In the genomic region with DNA sequence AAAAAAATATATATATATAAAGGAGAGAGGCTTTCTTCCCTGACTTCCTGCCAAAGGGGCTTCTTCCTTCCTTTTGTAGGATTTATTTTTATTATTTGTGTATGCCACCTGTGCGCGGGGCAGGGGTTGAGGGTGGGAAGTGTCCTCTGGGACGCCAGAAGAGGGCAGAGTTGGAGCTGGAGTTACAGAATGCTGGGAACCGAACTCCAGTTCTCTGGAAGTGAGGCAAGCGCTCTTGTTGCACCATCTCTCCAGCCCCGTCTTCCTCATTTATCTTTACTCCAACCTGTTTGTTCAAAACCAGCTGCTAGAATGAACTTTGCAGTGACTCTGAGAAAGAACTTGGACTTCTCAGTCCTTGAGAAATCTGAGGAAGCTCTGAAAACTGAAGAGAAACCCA, we compare ENCODE assay signal across 8 mouse cellular contexts. TPM values are rescaled to one million over a fixed set of nuclear protein-coding genes. Genes with fewer than 3 reads are reported as not detected.
DNase-seq lines count a peak whose midpoint lies in the region; ATAC-seq and TF ChIP-seq lines count a peak whose summit lies in the region.

No protein-coding gene starts in this region.

- no peaks in the 10 kb centered on the region for H3K9me3 ChIP-seq in embryonic facial prominence, embryonic 15.5 days (replicated peaks)
- H3K9me3 ChIP-seq in kidney, postnatal 0 days (replicated peaks; ENCODE audit: low read length): no peaks in the 10 kb centered on the region
- no peaks in the 10 kb centered on the region for H3K9me3 ChIP-seq in midbrain, embryonic 14.5 days (ENCODE audit: control insufficient read depth, low read length)

- H3K27ac ChIP-seq in embryonic facial prominence, embryonic 15.5 days (replicated peaks): peak overlapping the region; percentile 93; the same call in 1 of the 2 replicates
- 0 out of 2 replicates have a peak overlapping the region, but pooled peaks have one; percentile 88 for H3K27ac ChIP-seq in kidney, postnatal 0 days
- peak overlapping the region; percentile 96 for H3K27ac ChIP-seq in midbrain, embryonic 14.5 days (replicated peaks; ENCODE audit: low read depth, low read length)

- 7% methylated on average over 6 of the region's 6 CpGs for WGBS in embryonic facial prominence, embryonic 15.5 days
- 8% methylated on average over 6 of the region's 6 CpGs for WGBS in kidney, postnatal 0 days
- 10% methylated on average over 6 of the region's 6 CpGs for WGBS in midbrain, embryonic 14.5 days

- H3K9ac ChIP-seq in embryonic facial prominence, embryonic 15.5 days: 0 out of 2 replicates have a peak overlapping the region, but pooled peaks have one; percentile 44
- H3K9ac ChIP-seq in kidney, postnatal 0 days (ENCODE audit: low read depth, low read length): 0 out of 2 replicates have a peak overlapping the region, but pooled peaks have one; percentile 57
- H3K9ac ChIP-seq in midbrain, embryonic 14.5 days (replicated peaks; ENCODE audit: low read length): peak overlapping the region; percentile 66; the same call in 1 of the 2 replicates

- no peak for ATAC-seq in embryonic facial prominence, embryonic 15.5 days (ENCODE audit: insufficient number of reproducible peaks, low FRiP score, low TSS enrichment, low read depth)
- ATAC-seq in kidney, postnatal 0 days (replicated peaks; ENCODE audit: low FRiP score, low read depth): no peak
- no peak for ATAC-seq in midbrain, embryonic 14.5 days (ENCODE audit: low FRiP score, low TSS enrichment)
- no peak for ATAC-seq in frontal cortex, adult (ENCODE audit: low TSS enrichment)

- peak overlapping the region; percentile 63 for H3K4me3 ChIP-seq in embryonic facial prominence, embryonic 15.5 days (replicated peaks)
- H3K4me3 ChIP-seq in kidney, postnatal 0 days (replicated peaks; ENCODE audit: low read depth, low read length): peak overlapping the region; percentile 61
- peak overlapping the region; percentile 63; the same call in 1 of the 2 replicates for H3K4me3 ChIP-seq in midbrain, embryonic 14.5 days (replicated peaks; ENCODE audit: low read depth, low read length)

- DNase-seq in retina, postnatal 1 day: peak; percentile 12
- no peak for DNase-seq in retina, embryonic 14.5 days (ENCODE audit: low spot score)
- peak; percentile 18 for DNase-seq in kidney, postnatal 0 days (ENCODE audit: low spot score)
- no peak for DNase-seq in midbrain, embryonic 14.5 days
- no peak for DNase-seq in gastrocnemius, adult 8-10 months (ENCODE audit: low spot score in 2 of 2)
- DNase-seq in layer of hippocampus, adult 9-11 months: no peak

- no peaks in the 10 kb centered on the region for H3K36me3 ChIP-seq in embryonic facial prominence, embryonic 15.5 days
- H3K36me3 ChIP-seq in kidney, postnatal 0 days (ENCODE audit: insufficient read depth, low read length): no peaks in the 10 kb centered on the region
- H3K36me3 ChIP-seq in midbrain, embryonic 14.5 days (ENCODE audit: control insufficient read depth, insufficient read depth, low read length): no peaks in the 10 kb centered on the region

- peaks cover 14% of the 10 kb centered on the region for H3K27me3 ChIP-seq in embryonic facial prominence, embryonic 15.5 days
- no peaks in the 10 kb centered on the region for H3K27me3 ChIP-seq in kidney, postnatal 0 days (ENCODE audit: insufficient read depth, low read length)
- H3K27me3 ChIP-seq in midbrain, embryonic 14.5 days (ENCODE audit: control insufficient read depth, insufficient read depth, low read length): peaks cover 8% of the 10 kb centered on the region; the same call in 1 of the 2 replicates

- no peak; the same call in 1 of the 2 replicates for TF ChIP-seq CTCF in kidney, postnatal 0 days (IDR thresholded peaks at IDR 0.05; ENCODE audit: low read depth)

- peaks cover 29% of the 10 kb centered on the region for H3K4me1 ChIP-seq in embryonic facial prominence, embryonic 15.5 days
- H3K4me1 ChIP-seq in kidney, postnatal 0 days (replicated peaks; ENCODE audit: insufficient read depth, low read length): 0 out of 2 replicates have a peak, but pooled peaks cover 4% of the 10 kb centered on the region
- H3K4me1 ChIP-seq in midbrain, embryonic 14.5 days (ENCODE audit: control insufficient read depth, insufficient read depth, low read length): peaks cover 11% of the 10 kb centered on the region

- H3K4me2 ChIP-seq in embryonic facial prominence, embryonic 15.5 days (replicated peaks): peak overlapping the region; percentile 73
- peak overlapping the region; percentile 50 for H3K4me2 ChIP-seq in kidney, postnatal 0 days (ENCODE audit: low read length)
- peak overlapping the region; percentile 58 for H3K4me2 ChIP-seq in midbrain, embryonic 14.5 days (ENCODE audit: low read length)

RNA-seq across cellular contexts. Expression of a gene that starts 0.6 kb away (rescaled TPM):
- polyA plus RNA-seq in embryonic facial prominence, embryonic 15.5 days (2015; fragmentation: Nextera tagmentation; extraction: Ambion mirVana): 29.0 and 31.3 TPM in 2 replicates
- polyA plus RNA-seq in kidney, postnatal 0 days (2015; fragmentation: Nextera tagmentation; extraction: Ambion mirVana): 31.4 and 32.3 TPM in 2 replicates
- polyA plus RNA-seq in midbrain, embryonic 14.5 days (2014; fragmentation: Nextera tagmentation; extraction: Ambion mirVana): 44.3 and 47.9 TPM in 2 replicates
- 10 to 100 TPM in 1 of 4 experiments, 1 to 10 TPM in 3; 6.6 to 10.6 (median 6.8) TPM for total RNA-seq in gastrocnemius, adult 8-10 months (2022)

RNA-seq across cellular contexts. Expression of a gene that starts 5.0 kb away (rescaled TPM):
- 3.2 and 3.4 TPM in 2 replicates for polyA plus RNA-seq in embryonic facial prominence, embryonic 15.5 days (2015; fragmentation: Nextera tagmentation; extraction: Ambion mirVana)
- 1.0 and 1.1 TPM in 2 replicates for polyA plus RNA-seq in kidney, postnatal 0 days (2015; fragmentation: Nextera tagmentation; extraction: Ambion mirVana)
- polyA plus RNA-seq in midbrain, embryonic 14.5 days (2014; fragmentation: Nextera tagmentation; extraction: Ambion mirVana): 32.8 and 46.5 TPM in 2 replicates
- total RNA-seq in gastrocnemius, adult 8-10 months (2022): not detected

RNA-seq across cellular contexts. Expression of a gene that starts 6.8 kb away (rescaled TPM):
- polyA plus RNA-seq in embryonic facial prominence, embryonic 15.5 days (2015; fragmentation: Nextera tagmentation; extraction: Ambion mirVana): 4.3 and 4.8 TPM in 2 replicates
- 3.2 and 3.6 TPM in 2 replicates for polyA plus RNA-seq in kidney, postnatal 0 days (2015; fragmentation: Nextera tagmentation; extraction: Ambion mirVana)
- polyA plus RNA-seq in midbrain, embryonic 14.5 days (2014; fragmentation: Nextera tagmentation; extraction: Ambion mirVana): 0.67 and 1.1 TPM in 2 replicates
- total RNA-seq in gastrocnemius, adult 8-10 months (2022): 1 to 10 TPM; 2.1 to 4.7 (median 3.9) TPM

RNA-seq across cellular contexts. Expression of a gene that starts 21.0 kb away (rescaled TPM):
- polyA plus RNA-seq in embryonic facial prominence, embryonic 15.5 days (2015; fragmentation: Nextera tagmentation; extraction: Ambion mirVana): 70.1 and 71.3 TPM in 2 replicates
- 76.8 and 78.6 TPM in 2 replicates for polyA plus RNA-seq in kidney, postnatal 0 days (2015; fragmentation: Nextera tagmentation; extraction: Ambion mirVana)
- polyA plus RNA-seq in midbrain, embryonic 14.5 days (2014; fragmentation: Nextera tagmentation; extraction: Ambion mirVana): 38.3 and 41.3 TPM in 2 replicates
- 10 to 100 TPM; 24.3 to 32.8 (median 27.2) TPM for total RNA-seq in gastrocnemius, adult 8-10 months (2022)

RNA-seq across cellular contexts. Expression of a gene that starts 21.2 kb away (rescaled TPM):
- 55.3 and 64.7 TPM in 2 replicates for polyA plus RNA-seq in embryonic facial prominence, embryonic 15.5 days (2015; fragmentation: Nextera tagmentation; extraction: Ambion mirVana)
- 90.1 and 96.3 TPM in 2 replicates for polyA plus RNA-seq in kidney, postnatal 0 days (2015; fragmentation: Nextera tagmentation; extraction: Ambion mirVana)
- polyA plus RNA-seq in midbrain, embryonic 14.5 days (2014; fragmentation: Nextera tagmentation; extraction: Ambion mirVana): 40.6 and 46.3 TPM in 2 replicates
- 100 to 1,000 TPM; 116 to 140 (median 128) TPM for total RNA-seq in gastrocnemius, adult 8-10 months (2022)

Comparison
In these comparisons a context has a peak if more than half of its experiments do, and no peak if none do; other contexts are left out.
1. DNase-seq: peak in retina, postnatal 1 day (single experiment) and kidney, postnatal 0 days (single experiment); none in retina, embryonic 14.5 days (single experiment), midbrain, embryonic 14.5 days (single experiment), gastrocnemius, adult 8-10 months (0 of 2) and layer of hippocampus, adult 9-11 months (single experiment).
2. Peak in every context shown above with its lines, with median percentiles within 50 percentile points of each other: H3K27ac ChIP-seq, H3K4me2 ChIP-seq, H3K4me3 ChIP-seq and H3K9ac ChIP-seq.